Mouse (Mus musculus) adrenal gland, adult 18-20 months (tissue): ENCODE results near the gene Slc22a23. TPM values are rescaled to one million over a fixed set of nuclear protein-coding genes. Genes with fewer than 3 reads are reported as not detected.

ENCODE experiments used
- DNase-seq, 2 experiments: peaks; one replicate each; pipeline ENCODE4 v3.0.0; 2021 to 2022; ENCODE audit warnings: low spot score in 2 of 2
- total RNA-seq, 2 experiments: library from RNA; stranded (reverse); gene quantifications; 1 replicate in 1 of 2; 2 replicates in 1 of 2; pipeline ENCODE4 v1.2.3; 2021

Gene Slc22a23
- total RNA-seq, 2 experiments from 2014 or later = 7.1 to 10.3 TPM

DNA sequence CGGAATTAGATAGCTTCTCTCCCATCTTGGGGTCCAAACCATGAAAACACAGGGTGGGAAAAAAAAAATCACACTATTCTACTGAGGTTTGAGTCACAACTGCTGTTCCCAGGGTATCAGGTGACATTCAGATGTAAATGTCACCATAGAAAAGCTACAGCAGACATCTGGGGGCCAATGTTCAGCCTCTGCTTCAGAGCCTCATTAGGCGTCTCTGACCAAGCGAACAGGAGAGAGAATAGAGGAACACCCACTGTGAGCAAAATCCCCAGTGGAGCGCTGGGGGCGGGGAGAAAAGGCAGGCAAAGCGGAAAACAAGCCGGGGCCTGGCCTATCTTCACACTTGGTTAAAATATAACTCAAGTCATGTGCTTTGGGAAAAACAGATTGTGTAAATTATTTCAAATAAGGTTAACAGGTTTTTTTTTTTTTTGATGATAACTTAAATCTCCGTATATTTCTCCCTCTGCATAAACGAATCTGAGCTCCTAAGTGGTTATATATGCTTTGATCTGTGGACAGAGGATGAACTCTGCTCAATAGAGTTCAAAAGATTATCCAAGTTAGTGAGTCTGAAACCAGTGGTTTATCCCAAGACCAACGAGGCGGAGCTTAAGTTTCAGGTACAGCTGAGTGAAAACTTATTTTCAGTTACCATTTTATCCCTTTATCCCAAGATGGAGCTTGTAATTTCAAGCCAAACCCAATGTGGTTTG lies 105.5 kb downstream of the Slc22a23 start:
- DNase-seq = no peak

GRCm38 (mm10) chr13:34238646-34239290 lies 106.2 kb downstream of the Slc22a23 start:
- no peak for DNase-seq

DNA sequence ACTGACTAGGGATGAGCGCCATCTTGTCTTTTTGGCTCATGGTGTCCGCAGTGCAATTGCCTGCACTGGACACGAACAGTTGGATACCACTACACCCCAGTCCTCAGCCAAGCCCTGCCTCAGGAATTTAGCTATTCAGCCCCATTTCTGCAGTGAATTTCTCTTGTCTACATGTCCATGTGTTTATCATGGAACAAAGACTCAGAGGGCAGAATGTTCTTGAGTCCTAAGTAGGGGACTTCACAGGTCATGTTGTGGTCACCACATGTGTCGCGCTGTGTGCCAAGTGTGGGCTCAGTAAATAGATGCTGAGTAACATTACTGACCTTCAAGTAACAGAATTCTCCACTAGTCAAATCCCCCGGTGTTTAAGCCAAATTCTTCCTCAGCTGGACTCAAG lies 109.9 kb downstream of the Slc22a23 start:
- no peak for DNase-seq

- no peak for DNase-seq
These were observed 110.5 kb downstream of the Slc22a23 start for GRCm38 (mm10) chr13:34234439-34234838.

DNA sequence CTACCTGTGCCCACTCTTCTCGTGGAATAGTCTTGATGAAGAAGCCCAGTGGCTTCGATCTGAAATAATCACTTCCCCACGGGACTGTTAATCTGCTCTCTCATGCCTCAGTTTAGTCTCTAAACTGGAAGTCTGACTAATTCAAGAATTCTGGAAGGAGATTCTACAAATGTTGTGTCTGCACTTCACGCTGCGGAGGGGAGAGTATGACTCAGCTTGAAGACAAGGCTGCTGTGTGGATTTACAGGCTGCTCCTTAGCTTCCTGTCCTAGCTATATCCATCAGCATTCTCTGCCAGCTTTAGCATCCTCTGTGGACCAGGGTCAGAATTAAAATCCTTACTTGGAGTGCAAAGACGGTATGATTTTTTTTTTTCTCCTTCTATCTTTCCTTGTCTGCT lies 112.0 kb downstream of the Slc22a23 start:
- no peak for DNase-seq

DNA sequence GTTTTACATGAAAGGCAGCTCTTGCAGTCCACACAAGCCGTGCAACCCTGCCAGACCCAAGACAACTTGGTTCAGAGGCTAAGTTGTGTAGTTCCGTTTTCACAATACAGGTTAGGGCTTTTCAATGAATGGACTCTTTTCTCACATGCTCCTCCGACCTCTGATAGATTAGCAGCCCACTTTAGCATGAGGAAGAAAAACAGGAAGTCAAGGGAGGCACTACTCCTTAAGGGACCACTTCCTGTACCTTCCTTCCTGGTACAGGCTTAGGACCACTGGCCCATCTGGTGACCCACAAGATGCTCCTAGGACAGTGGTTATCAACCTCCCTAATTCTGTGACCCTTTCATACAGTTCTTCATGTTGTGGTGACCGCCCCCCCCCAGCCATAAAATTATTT lies 116.1 kb downstream of the Slc22a23 start:
- DNase-seq = no peak

GRCm38 (mm10) chr13:34227720-34228661 lies 117.0 kb downstream of the Slc22a23 start:
- no peak for DNase-seq

GRCm38 (mm10) chr13:34226940-34227339 lies 118.0 kb downstream of the Slc22a23 start:
- DNase-seq = no peak

DNA sequence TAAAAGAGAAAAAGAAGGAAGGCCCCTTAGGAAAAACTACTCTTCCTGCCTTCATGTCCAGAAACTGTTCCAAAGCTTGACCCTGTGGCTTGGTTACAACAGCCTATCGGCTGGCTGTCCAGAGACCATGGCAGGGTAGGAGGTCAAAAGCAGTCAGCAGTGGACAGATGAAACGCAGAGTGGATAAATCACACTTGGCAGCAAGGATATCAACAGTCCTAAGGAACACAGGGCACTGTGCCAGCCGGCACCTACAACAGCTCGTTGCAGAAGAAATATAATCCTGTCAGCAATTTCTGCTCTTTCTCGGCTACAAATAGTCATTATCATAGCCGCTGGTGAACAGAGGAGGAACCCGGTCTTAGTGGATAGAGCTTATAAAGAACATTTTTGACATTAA lies 122.0 kb downstream of the Slc22a23 start:
- peak; percentile 22 to 42 for DNase-seq

GRCm38 (mm10) chr13:34219728-34220127 lies 125.3 kb downstream of the Slc22a23 start:
- DNase-seq = no peak

GRCm38 (mm10) chr13:34218776-34219175 lies 126.2 kb downstream of the Slc22a23 start:
- DNase-seq = no peak

DNA sequence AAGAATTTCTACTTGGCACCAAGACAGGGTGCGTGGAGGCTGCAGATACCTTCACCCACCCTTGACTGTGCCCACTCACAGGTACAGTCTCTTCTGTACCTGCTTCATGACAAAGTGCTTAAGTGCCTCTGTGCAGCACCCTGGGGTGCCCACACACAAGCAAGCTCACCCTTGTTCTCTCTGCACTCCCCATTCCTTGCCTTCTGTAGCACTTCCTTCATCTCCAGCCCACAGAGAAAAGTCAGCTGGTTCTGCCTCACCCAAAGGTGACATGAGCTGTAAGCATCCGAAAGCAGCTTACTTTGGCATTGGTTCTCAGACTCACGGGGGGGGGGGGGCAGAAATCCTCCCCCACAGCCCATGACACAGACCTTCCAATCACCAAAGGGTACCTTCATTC lies 130.1 kb downstream of the Slc22a23 start:
- no peak for DNase-seq

- DNase-seq = no peak
These were observed 132.2 kb downstream of the Slc22a23 start for GRCm38 (mm10) chr13:34212735-34213212.

DNA sequence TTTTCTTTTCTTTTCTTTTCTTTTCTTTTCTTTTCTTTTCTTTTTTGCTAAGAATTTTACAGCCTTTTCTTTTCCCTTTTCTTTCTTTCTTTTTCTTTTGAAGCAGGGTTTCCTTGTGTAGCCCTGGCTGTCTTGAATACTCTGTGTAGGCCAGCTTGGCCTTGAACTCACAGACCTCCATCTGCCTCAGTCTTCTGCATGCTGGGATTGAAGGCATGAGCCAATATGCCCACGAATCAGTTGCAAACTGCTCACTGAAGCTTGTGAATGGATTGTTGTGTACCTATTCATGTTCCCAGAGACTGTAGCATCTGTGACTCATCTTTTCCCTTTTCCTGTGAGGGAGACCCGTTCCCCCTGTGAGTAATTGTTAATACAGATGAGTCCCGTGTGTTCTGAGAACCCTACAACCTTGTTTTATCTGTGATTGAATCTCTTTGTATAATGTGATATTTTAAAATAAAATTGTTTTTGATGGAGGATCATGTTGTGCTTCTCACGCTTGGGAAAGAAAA lies 133.7 kb downstream of the Slc22a23 start:
- DNase-seq = no peak

DNA sequence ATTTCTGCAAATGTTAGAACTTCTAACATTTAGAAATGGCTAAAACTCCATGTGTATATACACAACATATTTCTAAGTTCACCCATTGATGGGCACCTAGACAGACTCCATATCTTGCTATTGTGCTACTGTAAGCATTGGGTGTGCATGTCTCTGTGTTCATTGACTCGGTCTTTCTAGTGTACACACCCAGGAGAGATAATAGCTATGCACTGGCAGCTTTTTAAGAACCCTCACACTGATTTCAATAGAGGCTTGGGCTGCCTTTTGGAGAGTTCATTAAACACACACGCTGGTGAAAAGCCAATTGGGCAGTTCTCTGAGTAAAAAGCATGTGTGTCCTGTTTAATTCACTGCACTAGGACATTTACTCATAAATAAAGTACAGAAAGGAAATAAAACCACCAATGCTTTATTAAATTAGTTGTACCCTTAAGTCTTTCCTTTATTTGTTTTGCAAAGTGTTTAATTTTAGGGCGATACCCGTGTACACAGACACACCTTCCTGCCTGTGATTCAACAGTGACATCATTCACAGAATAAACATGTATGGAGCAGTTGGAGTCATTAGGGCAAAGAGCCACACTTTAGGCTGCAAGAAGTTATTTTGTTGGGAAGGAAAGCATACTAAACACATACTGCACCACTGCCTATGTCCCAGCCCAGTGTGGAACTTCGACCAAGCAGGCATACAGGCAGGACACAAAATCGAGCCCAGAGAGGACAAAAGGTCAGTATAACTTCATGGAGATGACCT lies 137.1 kb downstream of the Slc22a23 start:
- no peak for DNase-seq

DNA sequence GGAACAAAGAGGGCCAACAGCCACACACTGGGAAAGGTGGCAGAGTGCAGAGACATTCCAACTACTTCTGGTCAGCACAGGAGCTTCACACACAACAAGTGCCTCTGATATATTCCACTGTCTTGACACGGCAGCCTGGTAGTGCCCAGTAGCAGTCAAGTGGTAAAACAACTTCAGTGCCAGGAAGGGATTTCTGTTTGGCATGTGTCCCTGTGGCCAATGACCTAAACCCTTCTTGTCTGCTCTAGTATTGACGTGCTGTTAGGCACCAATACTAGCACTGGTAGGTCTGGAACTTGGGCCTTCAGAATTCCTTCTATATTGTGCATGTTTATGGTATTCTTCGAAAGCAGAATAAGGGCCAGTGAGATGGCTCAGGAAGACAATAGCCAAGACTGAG lies 139.8 kb downstream of the Slc22a23 start:
- DNase-seq = no peak

DNA sequence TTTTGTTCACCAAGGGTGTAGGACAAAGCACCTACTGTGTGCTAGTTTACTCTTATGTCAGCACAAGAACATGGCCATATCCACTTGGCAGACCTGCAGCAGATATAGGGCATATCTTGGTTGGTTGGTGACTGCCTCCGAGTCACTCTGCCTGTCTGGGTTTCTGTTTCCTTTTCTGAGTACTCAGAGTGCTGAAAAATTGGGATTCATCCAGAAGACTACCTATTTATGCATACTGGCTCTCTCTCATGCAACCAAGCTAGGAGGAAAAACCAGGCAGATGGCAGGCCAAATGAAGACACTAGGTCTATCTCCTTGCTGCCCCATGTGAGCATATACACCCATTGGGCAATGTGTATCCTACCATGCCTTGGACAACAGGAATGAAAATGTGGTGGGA lies 149.3 kb downstream of the Slc22a23 start:
- DNase-seq = no peak

DNA sequence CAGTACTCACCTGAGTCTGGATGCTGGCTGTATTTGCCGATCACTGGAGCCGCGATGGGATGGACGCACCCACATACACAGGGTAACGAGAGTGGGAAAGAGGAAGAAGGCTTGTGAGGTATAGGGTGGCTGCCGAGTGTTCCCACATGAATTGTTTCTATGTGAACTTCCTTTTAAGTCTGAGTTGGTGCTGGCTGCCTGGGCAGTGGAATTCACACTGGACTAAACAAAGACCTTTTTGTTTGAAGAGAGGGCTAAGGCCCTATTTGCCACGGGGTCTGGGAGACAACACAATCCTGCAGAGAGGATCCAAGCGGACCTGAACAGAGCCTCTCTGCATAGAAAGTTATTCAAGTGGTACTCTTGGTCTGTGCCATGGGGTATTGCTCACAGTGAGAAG lies 151.6 kb downstream of the Slc22a23 start:
- DNase-seq = no peak

- peak in 1 of 2 experiments; percentile 52 for DNase-seq
These were observed 152.4 kb downstream of the Slc22a23 start for GRCm38 (mm10) chr13:34192414-34193191.

GRCm38 (mm10) chr13:34187571-34187970 lies 157.4 kb downstream of the Slc22a23 start:
- DNase-seq = peak; percentile 39 to 54
